ENCODE assay signal across 17 mouse cellular contexts in the genomic region with DNA sequence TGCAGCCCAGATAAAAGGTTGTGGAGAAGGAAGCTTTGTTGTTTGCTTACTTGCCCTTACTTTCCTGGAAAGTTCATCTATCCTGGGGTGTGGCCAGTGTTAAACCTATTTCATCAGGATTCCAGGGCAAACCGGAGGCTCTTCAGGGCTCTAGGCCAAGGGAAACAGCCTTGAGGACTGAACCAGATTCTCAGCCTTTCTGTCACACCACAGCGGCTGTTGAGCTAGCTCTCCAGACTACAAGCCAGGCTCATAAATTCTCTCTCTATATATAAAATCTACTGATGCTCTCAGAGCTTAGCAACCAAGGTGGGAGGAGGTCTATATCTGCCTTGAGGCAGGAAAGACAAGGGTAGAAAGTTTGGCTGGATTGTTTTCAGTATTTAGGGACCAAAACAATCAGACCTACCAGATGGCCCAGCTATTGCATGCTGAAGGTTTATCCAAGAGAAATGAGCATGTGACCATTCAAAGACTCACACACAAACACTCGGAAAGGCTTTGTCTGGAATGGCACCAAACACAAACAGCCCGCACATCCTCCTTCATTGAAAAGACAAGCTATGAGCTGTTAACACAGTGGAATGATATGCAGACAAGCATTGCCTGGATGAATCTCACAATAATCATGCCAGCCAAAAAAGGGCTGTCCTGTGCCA.
"Had no signal": no experiment of that assay in that cellular context is flagged by ENCODE, and none has a peak within 500 bp of the region (broad histone marks: within the 10 kb centered on the region; RNA-seq: fewer than 3 reads in every experiment).

No protein-coding gene starts in this region.

- DNase-seq: kidney, adult 11 months; kidney, adult 9 months; kidney, postnatal 4 days; liver; liver, embryonic 13.5 days; liver, postnatal 0 days; lung, postnatal 14 days; thymus, adult 18-20 months; thymus, postnatal 14 days had no signal

- H3K9ac ChIP-seq: limb, embryonic 12.5 days; liver, embryonic 13.5 days; liver, postnatal 0 days; lung, embryonic 15.5 days; neural tube, embryonic 13.5 days had no signal

- H3K9me3 ChIP-seq: liver, embryonic 13.5 days; lung, embryonic 15.5 days; neural tube, embryonic 13.5 days had no signal

- H3K36me3 ChIP-seq: limb, embryonic 12.5 days; liver, embryonic 13.5 days; lung, embryonic 15.5 days; neural tube, embryonic 13.5 days had no signal

- H3K4me1 ChIP-seq: limb, embryonic 12.5 days; lung, embryonic 15.5 days; neural tube, embryonic 13.5 days had no signal

- H3K4me3 ChIP-seq: limb, embryonic 12.5 days; liver, embryonic 13.5 days; lung, embryonic 15.5 days; neural tube, embryonic 13.5 days had no signal

- ATAC-seq: liver, postnatal 0 days; midbrain, embryonic 16.5 days had no signal

- H3K4me2 ChIP-seq: limb, embryonic 12.5 days; liver, embryonic 13.5 days; lung, embryonic 15.5 days; midbrain, embryonic 11.5 days; neural tube, embryonic 13.5 days had no signal

- H3K27ac ChIP-seq: kidney, postnatal 0 days; limb, embryonic 12.5 days; liver, embryonic 13.5 days; lung, embryonic 15.5 days; macrophage; neural tube, embryonic 13.5 days; stomach, postnatal 0 days had no signal

- H3K27me3 ChIP-seq: limb, embryonic 12.5 days; liver, embryonic 13.5 days; lung, embryonic 15.5 days; neural tube, embryonic 13.5 days had no signal
